Mouse (Mus musculus) liver, adult 2 months (tissue): ENCODE results near the gene Cfap299. TPM values are rescaled to one million over a fixed set of nuclear protein-coding genes. Genes with fewer than 3 reads are reported as not detected.

Experiments
- DNase-seq: peaks from one replicate; pipeline ENCODE4 v3.0.0-alpha.2; 2011; ENCODE audit warnings: low read depth, low spot score; ENCODE audit errors: extremely low read depth
- H3K27ac ChIP-seq: fragments of 200-500 bp; replicated peaks from 2 replicates; pipeline ENCODE4 v1.5.1; 2012; ENCODE audit warnings: low read depth, mild to moderate bottlenecking, control low read depth, inconsistent platforms, low read length; ENCODE audit not compliant: insufficient read depth
- H3K27me3 ChIP-seq: fragments of 200-500 bp; 2 replicates; pipeline ENCODE4 v1.6.1; 2012; ENCODE audit warnings: mild to moderate bottlenecking, moderate library complexity, low read length, inconsistent platforms; ENCODE audit not compliant: control insufficient read depth, insufficient read depth
- H3K36me3 ChIP-seq: fragments of 200-500 bp; 2 replicates; pipeline ENCODE4 v1.6.1; 2012; ENCODE audit warnings: low read length, inconsistent platforms; ENCODE audit not compliant: control insufficient read depth, insufficient read depth
- H3K4me1 ChIP-seq: fragments of 200-500 bp; 2 replicates; pipeline ENCODE4 v1.6.1; 2011; ENCODE audit warnings: low read length; ENCODE audit not compliant: control insufficient read depth, insufficient read depth
- H3K4me3 ChIP-seq: fragments of 200-500 bp; 2 replicates; pipeline ENCODE4 v1.5.1; 2011; ENCODE audit warnings: low read depth, mild to moderate bottlenecking, control low read depth, low read length, moderate library complexity; ENCODE audit not compliant: insufficient read depth
- H3K79me2 ChIP-seq: fragments of 200-500 bp; 2 replicates; pipeline ENCODE4 v1.6.1; 2012; ENCODE audit warnings: inconsistent platforms, mild to moderate bottlenecking, low read length, moderate library complexity; ENCODE audit not compliant: control insufficient read depth, insufficient read depth
- H3K9ac ChIP-seq: fragments of 200-500 bp; 2 replicates; pipeline ENCODE4 v1.6.1; 2012; ENCODE audit warnings: low read depth, mild to moderate bottlenecking, control low read depth, inconsistent platforms, low read length
- CTCF ChIP-seq: fragments of 200-500 bp; IDR thresholded peaks from 2 replicates; pipeline ENCODE4 v1.5.1; 2011; ENCODE audit warnings: low read depth, low read length, control low read depth
- POLR2A ChIP-seq: fragments of 200-500 bp; IDR thresholded peaks from 2 replicates; pipeline ENCODE4 v1.6.1; 2011; ENCODE audit warnings: low read length, control low read depth; ENCODE audit not compliant: insufficient read depth; ENCODE audit errors: extremely low read depth
- WGBS: fragments of 180-500 bp; shearing (Covaris S2); methylation state at CpG from one replicate; pipeline ENCODE4 v1.1.7; 2018; 5-methylcytosine and 5-hydroxymethylcytosine counted together
- polyA plus RNA-seq: library from polyadenylated mRNA; depleted of rRNA; stranded (reverse); fragments of >200 nt; gene quantifications from 2 replicates; pipeline ENCODE4 v1.2.3, GENCODE M21; 2012
- total RNA-seq: library from RNA; depleted of rRNA; stranded (reverse); fragments of >200 nt; gene quantifications from 2 replicates; pipeline ENCODE4 v1.2.3, GENCODE M21; 2014

The Cfap299 gene
- total and polyA plus RNA-seq, 2 experiments, result not detected

DNA sequence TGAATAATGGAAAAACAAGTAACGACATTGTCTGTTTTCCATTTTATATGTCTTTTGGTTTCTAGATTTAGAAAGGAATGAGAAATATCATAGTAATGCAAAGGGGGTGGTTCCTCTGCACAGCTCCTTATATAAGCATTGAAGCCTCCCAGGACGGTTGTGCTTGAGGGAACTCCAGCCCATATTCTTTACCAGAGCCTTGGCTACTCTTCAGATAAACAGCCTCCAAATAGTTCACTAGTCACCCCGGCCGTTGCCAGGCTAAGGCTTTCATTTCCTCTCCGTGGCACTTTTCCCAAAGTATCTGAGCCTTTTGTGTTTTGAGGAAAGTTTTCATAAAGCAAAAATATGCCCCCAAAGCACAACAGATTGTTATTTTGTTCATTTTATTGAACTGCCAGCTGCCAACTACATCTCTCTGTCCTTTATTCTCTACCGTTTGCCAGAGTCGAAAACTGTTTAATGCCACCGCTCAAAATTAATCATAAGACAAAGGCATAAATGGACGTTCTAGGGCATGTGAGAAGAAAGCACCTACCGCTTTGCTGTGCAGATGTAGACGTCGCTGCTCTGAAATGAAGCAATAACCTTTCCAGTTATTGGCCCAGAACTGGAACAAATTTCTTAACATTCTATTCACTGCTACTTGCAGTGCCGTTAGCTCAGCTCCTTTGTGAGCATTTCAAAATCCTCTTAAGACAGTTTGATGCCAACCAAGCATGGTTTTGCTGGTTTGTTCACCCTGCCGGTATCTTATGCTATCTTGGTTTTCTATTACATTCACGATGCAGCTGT lies 433.0 kb downstream of the Cfap299 start:
- Histone ChIP-seq H3K27me3 (no peaks in the 10 kb centered on the region), H3K9ac (no peak overlapping the region), H3K27ac (no peak overlapping the region), H3K36me3 (no peaks in the 10 kb centered on the region), H3K4me3 (no peak overlapping the region), H3K4me1 (no peaks in the 10 kb centered on the region), H3K79me2 (no peaks in the 10 kb centered on the region)
- no peak for DNase-seq
- 85% methylated on average over 15 of the region's 15 CpGs for WGBS
- TF ChIP-seq POLR2A (no peak), CTCF (no peak)

DNA sequence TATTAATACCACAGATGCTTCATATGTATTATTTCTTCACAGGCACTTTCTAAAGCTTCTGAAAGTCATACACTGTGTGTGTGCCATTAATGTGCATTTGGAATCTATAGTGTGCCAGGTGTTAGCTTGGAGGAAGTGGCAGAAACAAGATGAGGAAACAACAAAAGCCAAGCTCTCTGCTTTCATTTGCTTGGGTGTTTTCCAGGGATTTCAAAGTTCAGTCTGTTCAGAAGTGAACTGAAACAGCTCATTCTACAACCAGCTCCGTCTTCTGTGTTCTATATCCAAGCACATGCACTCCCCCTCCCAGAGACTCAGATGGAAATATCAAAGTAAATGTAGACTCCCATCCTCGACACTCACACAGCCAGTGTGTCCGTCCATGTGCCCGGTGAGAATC lies 449.5 kb downstream of the Cfap299 start:
- Histone ChIP-seq H3K4me1 (no peaks in the 10 kb centered on the region), H3K9ac (no peak overlapping the region), H3K4me3 (no peak overlapping the region), H3K27me3 (no peaks in the 10 kb centered on the region), H3K79me2 (no peaks in the 10 kb centered on the region), H3K36me3 (no peaks in the 10 kb centered on the region), H3K27ac (no peak overlapping the region)
- peak; percentile 7 for DNase-seq
- TF ChIP-seq POLR2A (no peak), CTCF (no peak)
- WGBS, result 80% methylated on average over 4 of the region's 4 CpGs

DNA sequence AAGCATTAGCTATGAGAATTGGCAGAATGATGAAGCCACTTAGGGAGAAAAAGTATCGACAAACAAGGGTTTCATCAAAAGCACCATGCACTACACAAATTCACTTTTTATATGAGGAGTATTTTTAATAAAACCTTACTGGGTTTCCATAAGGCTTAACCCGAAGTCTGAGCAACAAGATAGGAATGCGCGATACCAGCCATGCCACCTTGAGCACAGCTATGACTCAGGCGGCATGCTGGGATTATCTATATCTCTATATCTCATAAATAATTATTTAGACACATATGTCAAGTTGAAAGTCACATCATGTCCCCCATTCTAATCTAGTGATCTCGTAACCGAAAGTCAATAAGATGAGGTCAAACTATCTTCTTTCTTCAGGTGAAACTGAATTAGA lies 453.0 kb downstream of the Cfap299 start:
- Histone ChIP-seq H3K79me2 (no peaks in the 10 kb centered on the region), H3K36me3 (no peaks in the 10 kb centered on the region), H3K27ac (no peak overlapping the region), H3K27me3 (no peaks in the 10 kb centered on the region), H3K9ac (no peak overlapping the region), H3K4me1 (no peaks in the 10 kb centered on the region), H3K4me3 (no peak overlapping the region)
- no peak for DNase-seq
- 94% methylated on average over 7 of the region's 7 CpGs for WGBS
- TF ChIP-seq CTCF (no peak), POLR2A (no peak)

DNA sequence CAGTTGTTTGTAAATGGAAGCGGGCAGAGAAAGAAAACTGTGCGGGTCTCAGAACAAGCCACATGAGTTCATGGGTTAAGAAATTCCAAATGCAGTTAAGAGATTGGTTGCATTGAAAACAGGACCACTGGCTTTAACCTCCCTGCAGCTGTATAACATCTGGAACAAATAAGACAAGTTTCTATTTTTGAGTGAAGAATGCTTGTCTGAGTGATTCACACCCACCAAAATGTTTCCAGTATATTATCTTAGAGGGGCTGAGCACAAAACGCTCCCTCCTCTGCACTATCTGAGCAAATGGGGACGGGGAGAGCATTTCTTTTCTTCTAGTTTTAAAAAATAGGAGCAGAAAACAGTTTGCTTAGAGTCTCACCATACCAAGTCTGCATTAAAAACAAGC lies 458.6 kb downstream of the Cfap299 start:
- TF ChIP-seq CTCF (no peak), POLR2A (no peak)
- no peaks in the 10 kb centered on the region for H3K27me3 ChIP-seq
- no peak overlapping the region for H3K9ac ChIP-seq
- DNase-seq, result no peak
- no peak overlapping the region for H3K27ac ChIP-seq
- no peaks in the 10 kb centered on the region for H3K79me2 ChIP-seq
- WGBS, result 79% methylated on average over 4 of the region's 4 CpGs
- no peak overlapping the region for H3K4me3 ChIP-seq
- no peaks in the 10 kb centered on the region for H3K36me3 ChIP-seq
- no peaks in the 10 kb centered on the region for H3K4me1 ChIP-seq

DNA sequence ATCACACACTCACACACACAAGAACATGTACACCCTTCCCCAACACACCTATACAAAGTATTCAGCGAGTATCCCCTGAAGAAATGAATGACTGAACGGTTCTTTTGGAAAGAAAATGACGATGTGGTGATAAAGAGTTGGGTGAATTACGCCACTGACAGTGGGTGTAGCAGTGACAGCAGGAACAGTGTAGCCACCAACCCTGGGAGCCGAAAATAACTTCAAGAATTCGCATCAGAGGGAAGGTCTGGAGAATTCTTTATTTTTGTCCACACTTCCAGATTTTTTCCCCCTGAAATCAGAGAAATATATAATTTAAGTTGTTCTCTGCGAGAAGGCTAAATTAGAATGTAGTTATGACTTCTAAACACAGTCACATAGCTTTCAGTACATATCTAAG lies 459.5 kb downstream of the Cfap299 start:
- no peak for TF ChIP-seq POLR2A
- no peak for TF ChIP-seq CTCF
- H3K27me3 ChIP-seq, result no peaks in the 10 kb centered on the region
- 78% methylated on average over 7 of the region's 7 CpGs for WGBS
- H3K9ac ChIP-seq, result no peak overlapping the region
- no peaks in the 10 kb centered on the region for H3K79me2 ChIP-seq
- H3K4me3 ChIP-seq, result no peak overlapping the region
- no peak overlapping the region for H3K27ac ChIP-seq
- DNase-seq, result no peak
- H3K4me1 ChIP-seq, result no peaks in the 10 kb centered on the region
- no peaks in the 10 kb centered on the region for H3K36me3 ChIP-seq

DNA sequence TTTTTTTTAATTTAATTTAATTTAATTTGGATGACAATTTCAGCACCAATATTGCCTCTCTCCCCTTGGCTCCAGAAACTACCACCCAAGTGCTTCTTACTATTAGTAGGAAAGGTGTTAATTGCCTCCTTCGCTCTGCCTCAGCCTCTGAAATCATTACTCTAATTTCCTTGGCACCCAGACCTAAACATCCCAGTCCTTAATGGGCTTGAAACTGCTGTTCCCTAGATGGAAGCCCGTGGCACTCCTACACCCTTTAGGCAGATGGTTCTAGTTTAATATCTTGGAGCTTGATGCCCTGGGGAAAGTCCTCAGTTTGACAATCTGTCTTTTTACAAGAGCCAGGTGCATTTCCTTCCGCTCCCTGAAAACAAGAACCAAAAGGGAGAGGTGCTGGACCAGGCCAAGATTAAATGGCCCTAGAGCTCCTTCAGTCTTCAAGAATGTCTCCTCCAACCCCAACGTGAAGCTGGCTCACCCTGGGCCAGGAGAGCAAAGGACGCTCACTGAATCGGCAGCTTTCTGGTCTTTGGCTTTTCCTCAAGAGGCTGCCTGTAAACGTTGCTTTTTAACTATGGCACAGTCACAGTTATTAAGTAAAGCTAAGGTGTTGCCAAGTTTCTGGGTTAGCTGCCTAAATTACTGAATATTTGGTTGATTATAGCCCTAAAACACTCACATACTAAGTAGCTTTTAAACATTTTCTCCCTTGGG lies 461.9 kb downstream of the Cfap299 start:
- Histone ChIP-seq H3K27ac (no peak overlapping the region), H3K79me2 (no peaks in the 10 kb centered on the region), H3K4me3 (no peak overlapping the region), H3K9ac (no peak overlapping the region), H3K4me1 (no peaks in the 10 kb centered on the region), H3K36me3 (no peaks in the 10 kb centered on the region), H3K27me3 (no peaks in the 10 kb centered on the region)
- no peak for DNase-seq
- WGBS, result 71% methylated on average over 7 of the region's 7 CpGs
- TF ChIP-seq CTCF (no peak), POLR2A (no peak)
